Mouse (Mus musculus) heart, embryonic 11.5 days (tissue): Measurements from ENCODE around the gene Apoh. TPM values are rescaled to one million over a fixed set of nuclear protein-coding genes. Genes with fewer than 3 reads are reported as not detected.

Experiments
- ATAC-seq: fragments of 200-750 bp; cut with Nextera tagmentation; replicated peaks from 2 replicates; pipeline ENCODE4 v1.8.0; 2017; ENCODE audit warnings: moderate library complexity; ENCODE audit not compliant: insufficient number of reproducible peaks, low FRiP score, low TSS enrichment
- H3K27ac ChIP-seq: fragments of 300-500 bp; sonication (generic); 2 replicates; pipeline ENCODE4 v1.5.1; 2014; ENCODE audit warnings: mild to moderate bottlenecking, low read depth, low read length
- H3K27me3 ChIP-seq: fragments of 300-500 bp; sonication (generic); 2 replicates; pipeline ENCODE4 v1.6.1; 2014; ENCODE audit warnings: mild to moderate bottlenecking, low read length, mixed read lengths; ENCODE audit not compliant: control insufficient read depth, insufficient read depth
- H3K36me3 ChIP-seq: fragments of 300-500 bp; sonication (generic); 2 replicates; pipeline ENCODE4 v1.6.1; 2014; ENCODE audit warnings: mild to moderate bottlenecking, low read length, moderate library complexity, mixed read lengths; ENCODE audit not compliant: control insufficient read depth, insufficient read depth
- H3K4me1 ChIP-seq: fragments of 300-500 bp; sonication (generic); 2 replicates; pipeline ENCODE4 v1.6.1; 2014; ENCODE audit warnings: low read length; ENCODE audit not compliant: control insufficient read depth, insufficient read depth
- H3K4me2 ChIP-seq: fragments of 300-500 bp; sonication (generic); 2 replicates; pipeline ENCODE4 v1.6.1; 2014; ENCODE audit warnings: mild to moderate bottlenecking, moderate library complexity
- H3K4me3 ChIP-seq: fragments of 300-500 bp; sonication (generic); 2 replicates; pipeline ENCODE4 v1.5.1; 2014; ENCODE audit warnings: low read depth, low read length
- H3K9ac ChIP-seq: fragments of 300-500 bp; sonication (generic); 2 replicates; pipeline ENCODE4 v1.6.1; 2014; ENCODE audit warnings: mild to moderate bottlenecking, low read depth, low read length, moderate library complexity
- H3K9me3 ChIP-seq: fragments of 300-500 bp; sonication (generic); replicated peaks from 2 replicates; pipeline ENCODE4 v1.6.1; 2016; ENCODE audit warnings: low read length; ENCODE audit not compliant: control insufficient read depth
- WGBS: fragments of 180-500 bp; shearing (Covaris S2); extraction: QIAGEN DNeasy Blood & Tissue Kit; methylation state at CpG from one replicate; pipeline ENCODE4 v1.1.7; 2014; ENCODE audit not compliant: insufficient replicate concordance; 5-methylcytosine and 5-hydroxymethylcytosine counted together
- polyA plus RNA-seq: library from polyadenylated mRNA; unstranded; fragments of >200 nt; fragmentation: Nextera tagmentation; extraction: Ambion mirVana; gene quantifications from 2 replicates; pipeline ENCODE4 v1.2.1, GENCODE M21; 2014

The Apoh gene
- polyA plus RNA-seq, 1 experiment from 2014 or later = 0.26 TPM

- WGBS = 77% methylated on average over 10 of the region's 10 CpGs
- Histone ChIP-seq H3K27me3 (no peaks in the 10 kb centered on the region), H3K4me1 (peaks cover 4% of the 10 kb centered on the region; the same call in 1 of the 2 replicates), H3K4me3 (no peak overlapping the region), H3K9me3 (no peaks in the 10 kb centered on the region), H3K27ac (no peak overlapping the region), H3K9ac (no peak overlapping the region), H3K4me2 (no peak overlapping the region), H3K36me3 (no peaks in the 10 kb centered on the region)
- no peak for ATAC-seq
Observed at GRCm38 (mm10) chr11:108301796-108302490, 41.2 kb upstream of the Apoh start.

GRCm38 (mm10) chr11:108303787-108304186, 39.4 kb upstream of the Apoh start:
- H3K36me3 ChIP-seq = no peaks in the 10 kb centered on the region

GRCm38 (mm10) chr11:108307258-108307657, 35.9 kb upstream of the Apoh start:
- H3K4me3 ChIP-seq = no peak overlapping the region
- ATAC-seq = no peak
- H3K4me2 ChIP-seq = no peak overlapping the region
- H3K9me3 ChIP-seq = no peaks in the 10 kb centered on the region
- H3K27me3 ChIP-seq = no peaks in the 10 kb centered on the region
- no peaks in the 10 kb centered on the region for H3K36me3 ChIP-seq
- peaks cover 11% of the 10 kb centered on the region; the same call in 1 of the 2 replicates for H3K4me1 ChIP-seq
- H3K27ac ChIP-seq = no peak overlapping the region
- H3K9ac ChIP-seq = no peak overlapping the region
- 48% methylated on average over 7 of the region's 7 CpGs for WGBS

More at GRCm38 (mm10) chr11:108303787-108304186, 39.4 kb upstream of the Apoh start:
- no peaks in the 10 kb centered on the region for H3K9me3 ChIP-seq
- WGBS = 92% methylated on average over 4 of the region's 4 CpGs
- no peak overlapping the region for H3K4me2 ChIP-seq
- H3K27ac ChIP-seq = no peak overlapping the region
- no peak overlapping the region for H3K4me3 ChIP-seq
- peaks cover 10% of the 10 kb centered on the region; the same call in 1 of the 2 replicates for H3K4me1 ChIP-seq
- H3K27me3 ChIP-seq = no peaks in the 10 kb centered on the region
- H3K9ac ChIP-seq = no peak overlapping the region
- ATAC-seq = no peak

- H3K4me2 ChIP-seq = no peak overlapping the region
- no peaks in the 10 kb centered on the region for H3K36me3 ChIP-seq
- H3K27me3 ChIP-seq = no peaks in the 10 kb centered on the region
- no peak for ATAC-seq
- H3K27ac ChIP-seq = no peak overlapping the region
- no peaks in the 10 kb centered on the region for H3K9me3 ChIP-seq
- no peak overlapping the region for H3K4me3 ChIP-seq
- H3K9ac ChIP-seq = no peak overlapping the region
- WGBS = 94% methylated on average over 5 of the region's 5 CpGs
- H3K4me1 ChIP-seq = peaks cover 11% of the 10 kb centered on the region; the same call in 1 of the 2 replicates
Observed at GRCm38 (mm10) chr11:108308253-108308652, 34.9 kb upstream of the Apoh start.

- Histone ChIP-seq H3K4me2 (no peak overlapping the region), H3K9me3 (no peaks in the 10 kb centered on the region), H3K4me3 (no peak overlapping the region), H3K36me3 (no peaks in the 10 kb centered on the region), H3K27ac (no peak overlapping the region), H3K27me3 (no peaks in the 10 kb centered on the region), H3K9ac (no peak overlapping the region), H3K4me1 (peaks cover 15% of the 10 kb centered on the region)
- WGBS = 92% methylated on average over 5 of the region's 5 CpGs
- no peak for ATAC-seq
Observed at GRCm38 (mm10) chr11:108309791-108310190, 33.4 kb upstream of the Apoh start.

- Histone ChIP-seq H3K4me1 (peaks cover 13% of the 10 kb centered on the region), H3K4me2 (no peak overlapping the region)
Observed at GRCm38 (mm10) chr11:108311912-108312311, 31.2 kb upstream of the Apoh start.

GRCm38 (mm10) chr11:108312516-108312915, 30.6 kb upstream of the Apoh start:
- 76% methylated on average over 5 of the region's 5 CpGs for WGBS
- no peak for ATAC-seq

More at GRCm38 (mm10) chr11:108311912-108312311, 31.2 kb upstream of the Apoh start:
- H3K9ac ChIP-seq = no peak overlapping the region
- 44% methylated on average over 2 of the region's 2 CpGs for WGBS
- H3K4me3 ChIP-seq = no peak overlapping the region
- no peak for ATAC-seq
- no peaks in the 10 kb centered on the region for H3K9me3 ChIP-seq
- no peaks in the 10 kb centered on the region for H3K27me3 ChIP-seq
- H3K27ac ChIP-seq = no peak overlapping the region
- H3K36me3 ChIP-seq = no peaks in the 10 kb centered on the region

GRCm38 (mm10) chr11:108315736-108316135, 27.4 kb upstream of the Apoh start:
- WGBS = 79% methylated on average over 7 of the region's 7 CpGs
- peaks cover 10% of the 10 kb centered on the region for H3K4me1 ChIP-seq
- no peak overlapping the region for H3K4me2 ChIP-seq
- no peaks in the 10 kb centered on the region for H3K9me3 ChIP-seq
- no peak overlapping the region for H3K4me3 ChIP-seq
- H3K27me3 ChIP-seq = no peaks in the 10 kb centered on the region
- no peak overlapping the region for H3K27ac ChIP-seq
- H3K9ac ChIP-seq = no peak overlapping the region
- no peak for ATAC-seq
- H3K36me3 ChIP-seq = no peaks in the 10 kb centered on the region

More at GRCm38 (mm10) chr11:108312516-108312915, 30.6 kb upstream of the Apoh start:
- no peaks in the 10 kb centered on the region for H3K36me3 ChIP-seq
- H3K27ac ChIP-seq = no peak overlapping the region
- no peak overlapping the region for H3K4me2 ChIP-seq
- no peaks in the 10 kb centered on the region for H3K27me3 ChIP-seq
- H3K4me3 ChIP-seq = no peak overlapping the region
- peaks cover 8% of the 10 kb centered on the region for H3K4me1 ChIP-seq
- H3K9me3 ChIP-seq = no peaks in the 10 kb centered on the region
- H3K9ac ChIP-seq = no peak overlapping the region

- no peak overlapping the region for H3K27ac ChIP-seq
- no peaks in the 10 kb centered on the region for H3K36me3 ChIP-seq
- H3K4me3 ChIP-seq = no peak overlapping the region
- whole genome bisulfite sequencing = 85% methylated on average over 6 of the region's 6 CpGs
- peaks cover 6% of the 10 kb centered on the region for H3K4me1 ChIP-seq
- no peak for ATAC-seq
- no peaks in the 10 kb centered on the region for H3K9me3 ChIP-seq
- H3K9ac ChIP-seq = no peak overlapping the region
- H3K4me2 ChIP-seq = no peak overlapping the region
- no peaks in the 10 kb centered on the region for H3K27me3 ChIP-seq
Observed at GRCm38 (mm10) chr11:108317878-108318277, 25.3 kb upstream of the Apoh start.
